ENCODE assay signal across 8 mouse cellular contexts in genomic region chr9:14381353-14382055, GRCm38 (mm10). TPM values are rescaled to one million over a fixed set of nuclear protein-coding genes. Genes with fewer than 3 reads are reported as not detected.
A peak's percentile ranks its signal among the peaks of the same experiment; 100 is the strongest.
DNase-seq lines count a peak whose midpoint lies in the region; ATAC-seq lines count a peak whose summit lies in the region.

Gene Endod1 (minus strand): TSS chr9:14381507.

- H3K9ac ChIP-seq in embryonic facial prominence, embryonic 12.5 days = peak within 1 kb of the TSS; percentile 78
- peak within 1 kb of the TSS; percentile 82 for H3K9ac ChIP-seq in heart, embryonic 16.5 days (ENCODE audit: low read length)
- H3K9ac ChIP-seq in liver, embryonic 15.5 days = peak within 1 kb of the TSS; percentile 90
- peak within 1 kb of the TSS; percentile 68 for H3K9ac ChIP-seq in neural tube, embryonic 11.5 days (ENCODE audit: low read length)

- H3K36me3 ChIP-seq in embryonic facial prominence, embryonic 12.5 days = no peaks in the 10 kb centered on the region
- no peaks in the 10 kb centered on the region for H3K36me3 ChIP-seq in heart, embryonic 16.5 days (ENCODE audit: control insufficient read depth, insufficient read depth)
- peaks cover 23% of the 10 kb centered on the region for H3K36me3 ChIP-seq in liver, embryonic 15.5 days (replicated peaks)
- H3K36me3 ChIP-seq in neural tube, embryonic 11.5 days (ENCODE audit: control insufficient read depth, insufficient read depth, low read length) = no peaks in the 10 kb centered on the region

- peak within 1 kb of the TSS; percentile 92 for H3K4me2 ChIP-seq in embryonic facial prominence, embryonic 12.5 days (replicated peaks)
- H3K4me2 ChIP-seq in heart, embryonic 16.5 days (ENCODE audit: low read depth, low read length) = peak within 1 kb of the TSS; percentile 72
- H3K4me2 ChIP-seq in liver, embryonic 15.5 days = peak within 1 kb of the TSS; percentile 75
- H3K4me2 ChIP-seq in neural tube, embryonic 11.5 days (ENCODE audit: low read depth) = peak within 1 kb of the TSS; percentile 95

- peak within 1 kb of the TSS; percentile 70 for H3K27ac ChIP-seq in embryonic facial prominence, embryonic 12.5 days
- peak within 1 kb of the TSS; percentile 75 for H3K27ac ChIP-seq in heart, embryonic 16.5 days (ENCODE audit: low read length)
- peak within 1 kb of the TSS; percentile 90 for H3K27ac ChIP-seq in liver, embryonic 15.5 days (replicated peaks)
- H3K27ac ChIP-seq in neural tube, embryonic 11.5 days (ENCODE audit: low read depth, low read length) = no peak within 1 kb of the TSS

- peaks cover 9% of the 10 kb centered on the region for H3K4me1 ChIP-seq in embryonic facial prominence, embryonic 12.5 days
- H3K4me1 ChIP-seq in heart, embryonic 16.5 days (ENCODE audit: control insufficient read depth, insufficient read depth, low read length) = peaks cover 9% of the 10 kb centered on the region
- H3K4me1 ChIP-seq in liver, embryonic 15.5 days (replicated peaks) = peaks cover 70% of the 10 kb centered on the region
- no peaks in the 10 kb centered on the region for H3K4me1 ChIP-seq in neural tube, embryonic 11.5 days (ENCODE audit: control insufficient read depth, insufficient read depth, low read length)

- no peaks in the 10 kb centered on the region for H3K9me3 ChIP-seq in embryonic facial prominence, embryonic 12.5 days
- H3K9me3 ChIP-seq in heart, embryonic 16.5 days (replicated peaks; ENCODE audit: control insufficient read depth, low read length) = no peaks in the 10 kb centered on the region
- H3K9me3 ChIP-seq in liver, embryonic 15.5 days (replicated peaks) = no peaks in the 10 kb centered on the region
- no peaks in the 10 kb centered on the region for H3K9me3 ChIP-seq in neural tube, embryonic 11.5 days (ENCODE audit: control insufficient read depth, low read length)

- H3K27me3 ChIP-seq in embryonic facial prominence, embryonic 12.5 days = 0 out of 2 replicates have a peak, but pooled peaks cover 4% of the 10 kb centered on the region
- H3K27me3 ChIP-seq in heart, embryonic 16.5 days (ENCODE audit: control insufficient read depth, insufficient read depth, low read length) = no peaks in the 10 kb centered on the region
- H3K27me3 ChIP-seq in liver, embryonic 15.5 days = no peaks in the 10 kb centered on the region
- peaks cover 3% of the 10 kb centered on the region; the same call in 1 of the 2 replicates for H3K27me3 ChIP-seq in neural tube, embryonic 11.5 days (ENCODE audit: control insufficient read depth, insufficient read depth, low read length)

- 5% methylated on average over 8 of the region's 8 CpGs for WGBS in embryonic facial prominence, embryonic 12.5 days
- 2% methylated on average over 8 of the region's 8 CpGs for WGBS in heart, embryonic 16.5 days
- WGBS in liver, embryonic 15.5 days (ENCODE audit: insufficient replicate concordance) = 8% methylated on average over 8 of the region's 8 CpGs
- WGBS in neural tube, embryonic 11.5 days = 9% methylated on average over 8 of the region's 8 CpGs

- DNase-seq in ES-CJ7 (ENCODE audit: low read depth, low spot score) = peak; percentile 45
- peak; percentile 29 for DNase-seq in adrenal gland, adult 2 months
- DNase-seq in kidney, postnatal 14 days = peak; percentile 67
- DNase-seq in neural tube, embryonic 11.5 days (ENCODE audit: low spot score) = no peak
- no peak for DNase-seq in thymus, postnatal 36 days

- peak within 1 kb of the TSS; percentile 63 for H3K4me3 ChIP-seq in embryonic facial prominence, embryonic 12.5 days
- H3K4me3 ChIP-seq in heart, embryonic 16.5 days (ENCODE audit: low read length) = peak within 1 kb of the TSS; percentile 73
- peak within 1 kb of the TSS; percentile 80 for H3K4me3 ChIP-seq in liver, embryonic 15.5 days (replicated peaks)
- peak within 1 kb of the TSS; percentile 56 for H3K4me3 ChIP-seq in neural tube, embryonic 11.5 days (ENCODE audit: low read depth, low read length)

- peak; percentile 42; the same call in 1 of the 2 replicates for ATAC-seq in embryonic facial prominence, embryonic 12.5 days (ENCODE audit: insufficient number of reproducible peaks, insufficient read depth, low FRiP score, low TSS enrichment)
- peak; percentile 32 for ATAC-seq in heart, embryonic 16.5 days (replicated peaks; ENCODE audit: extremely low read depth, insufficient read depth, low FRiP score)
- ATAC-seq in liver, embryonic 15.5 days (ENCODE audit: insufficient read depth) = peak; percentile 69
- peak; percentile 61; the same call in 1 of the 2 replicates for ATAC-seq in neural tube, embryonic 11.5 days (ENCODE audit: insufficient read depth, low FRiP score, low TSS enrichment)

RNA-seq across cellular contexts. Expression of gene Endod1, which starts in this region (rescaled TPM):
- 10 to 100 TPM; 15.0 to 18.9 TPM for total RNA-seq in adrenal gland, adult 2 months (2021)
- polyA plus RNA-seq in adrenal gland, adult 2 months (2012; rRNA removed) = 29.0 and 32.5 TPM in 2 replicates
- polyA plus RNA-seq in embryonic facial prominence, embryonic 12.5 days (2016; fragmentation: Nextera tagmentation; extraction: Ambion mirVana) = 10.7 and 11.9 TPM in 2 replicates
- polyA plus RNA-seq in heart, embryonic 16.5 days (2015; fragmentation: Nextera tagmentation; extraction: Ambion mirVana) = 7.8 and 9.6 TPM in 2 replicates
- polyA plus RNA-seq in liver, embryonic 15.5 days (2015; fragmentation: Nextera tagmentation; extraction: Ambion mirVana) = 43.3 and 46.5 TPM in 2 replicates
- 7.5 and 8.0 TPM in 2 replicates for polyA plus RNA-seq in neural tube, embryonic 11.5 days (2014; fragmentation: Nextera tagmentation; extraction: Ambion mirVana)

Comparison
In these comparisons a context has a peak if more than half of its experiments do, and no peak if none do; other contexts are left out.
1. DNase-seq: peak in ES-CJ7 (single experiment), adrenal gland, adult 2 months (single experiment) and kidney, postnatal 14 days (single experiment); none in neural tube, embryonic 11.5 days (single experiment) and thymus, postnatal 36 days (0 of 2).
2. Peak in every context shown above with its lines, with median percentiles within 50 percentile points of each other: ATAC-seq, H3K4me2 ChIP-seq, H3K4me3 ChIP-seq and H3K9ac ChIP-seq.